Mouse (Mus musculus) lung, postnatal 0 days (tissue): ENCODE data around the gene Pcmt1.

Source experiments
- CTCF ChIP-seq: IDR thresholded peaks from 2 replicates; pipeline ENCODE4 v1.5.1; 2016; ENCODE audit warnings: antibody characterized with exemption, mild to moderate bottlenecking
- EP300 ChIP-seq: IDR thresholded peaks from 2 replicates; pipeline ENCODE4 v1.6.1; 2016; ENCODE audit warnings: antibody characterized with exemption, mild to moderate bottlenecking, control low read depth

DNA sequence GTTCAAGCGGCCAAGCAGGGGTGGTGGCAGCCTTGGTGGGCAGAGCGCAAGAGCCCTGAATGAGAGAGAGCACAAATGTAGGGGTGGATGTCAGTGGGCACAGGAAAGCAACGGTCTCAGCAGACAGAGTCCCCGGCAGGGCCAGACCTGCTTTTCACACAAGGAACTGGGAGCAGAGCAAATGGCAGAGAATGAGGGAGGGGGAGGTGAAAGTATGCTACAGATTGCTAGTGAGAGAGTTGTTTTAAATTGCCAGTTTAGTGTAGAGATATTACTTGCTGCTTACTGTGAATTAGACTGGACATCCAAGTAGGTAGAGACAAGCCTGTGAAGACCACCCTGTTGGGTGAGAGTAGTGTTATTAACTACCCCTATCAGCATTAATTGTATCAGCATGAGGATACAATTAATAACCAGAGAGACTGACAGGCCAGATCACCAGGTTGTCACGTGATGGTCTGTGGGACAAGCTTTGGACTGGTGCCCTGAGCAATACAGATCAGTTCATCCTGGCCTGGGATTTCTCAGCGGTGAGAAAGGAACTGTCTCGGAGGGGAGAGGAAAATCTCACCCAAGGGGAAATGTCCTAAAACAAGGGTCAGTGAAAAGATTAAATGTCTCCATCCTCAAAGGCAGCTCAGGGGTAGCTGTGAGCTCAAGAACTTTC lies 97.9 kb downstream of the Pcmt1 start:
- TF ChIP-seq CTCF: no peak
- TF ChIP-seq EP300: no peak
